Mouse (Mus musculus): ENCODE data around the gene Lmtk2.

GRCm38 (mm10) chr5:144203398-144203959 lies 103.2 kb downstream of the Lmtk2 start:
- TF ChIP-seq POLR2A (IDR thresholded peaks at IDR 0.05; ENCODE audit: extremely low read depth, insufficient read depth, low read length) (no peak), CTCF (IDR thresholded peaks at IDR 0.05; ENCODE audit: extremely low read depth, insufficient read depth, low read length) (no peak)

Measured in cortical plate, adult 2 months (tissue).